Mouse (Mus musculus) neural tube, embryonic 13.5 days (tissue): ENCODE data around the gene Ptrh2. TPM values are rescaled to one million over a fixed set of nuclear protein-coding genes. Genes with fewer than 3 reads are reported as not detected.

Source experiments
- ATAC-seq: fragments of 200-750 bp; cut with Nextera tagmentation; 2 replicates; pipeline ENCODE4 v1.8.0; 2017; ENCODE audit warnings: low read depth, mild to moderate bottlenecking, moderate TSS enrichment, moderate library complexity
- H3K27ac ChIP-seq: fragments of 300-500 bp; sonication (generic); replicated peaks from 2 replicates; pipeline ENCODE4 v1.5.1; 2015; ENCODE audit warnings: moderate library complexity, mild to moderate bottlenecking, inconsistent platforms
- H3K27me3 ChIP-seq: fragments of 300-500 bp; sonication (generic); 2 replicates; pipeline ENCODE4 v1.6.1; 2015; ENCODE audit warnings: mild to moderate bottlenecking, inconsistent platforms
- H3K36me3 ChIP-seq: fragments of 300-500 bp; sonication (generic); 2 replicates; pipeline ENCODE4 v1.6.1; 2015; ENCODE audit warnings: mild to moderate bottlenecking, inconsistent platforms
- H3K4me1 ChIP-seq: fragments of 300-500 bp; sonication (generic); replicated peaks from 2 replicates; pipeline ENCODE4 v1.6.1; 2015; ENCODE audit warnings: inconsistent platforms
- H3K4me2 ChIP-seq: fragments of 300-500 bp; sonication (generic); 2 replicates; pipeline ENCODE4 v1.6.1; 2015; ENCODE audit warnings: inconsistent platforms, mild to moderate bottlenecking, moderate library complexity
- H3K4me3 ChIP-seq: fragments of 300-500 bp; sonication (generic); 2 replicates; pipeline ENCODE4 v1.5.1; 2015; ENCODE audit warnings: mild to moderate bottlenecking, inconsistent platforms
- H3K9ac ChIP-seq: fragments of 300-500 bp; sonication (generic); 2 replicates; pipeline ENCODE4 v1.6.1; 2015; ENCODE audit warnings: moderate library complexity, mild to moderate bottlenecking, inconsistent platforms
- H3K9me3 ChIP-seq: fragments of 300-500 bp; sonication (generic); 2 replicates; pipeline ENCODE4 v1.6.1; 2016; ENCODE audit warnings: inconsistent platforms
- WGBS: fragments of 180-500 bp; shearing (Covaris S2); methylation state at CpG from one replicate; pipeline ENCODE4 v1.1.7; 2015; 5-methylcytosine and 5-hydroxymethylcytosine counted together
- polyA plus RNA-seq: library from polyadenylated mRNA; unstranded; fragments of >200 nt; fragmentation: Nextera tagmentation; extraction: Ambion mirVana; gene quantifications from 2 replicates; pipeline ENCODE4 v1.2.1, GENCODE M21; 2015

Ptrh2 gene
- polyA plus RNA-seq, 1 experiment from 2014 or later = 30.2 TPM

DNA sequence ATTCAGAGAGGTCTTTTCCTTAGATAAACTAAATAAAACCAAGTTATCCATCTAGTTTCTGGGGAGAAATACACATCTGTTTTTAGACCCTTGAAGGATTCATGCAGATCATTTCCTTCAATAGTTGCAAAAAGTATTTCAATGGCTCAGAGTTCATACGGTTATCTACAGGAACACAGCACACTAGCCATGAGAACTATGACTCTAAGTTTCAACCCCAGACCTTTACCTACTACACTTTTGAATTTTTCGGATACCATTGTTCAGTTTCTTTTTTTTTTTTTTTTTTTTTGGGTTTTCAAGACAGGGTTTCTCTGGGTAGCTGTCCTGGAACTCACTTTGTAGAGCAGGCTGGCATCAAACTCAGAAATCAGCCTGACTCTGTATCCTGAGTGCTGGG lies 55.7 kb downstream of the Ptrh2 start:
- no peak for ATAC-seq
- no peak overlapping the region for H3K4me2 ChIP-seq
- H3K9ac ChIP-seq = no peak overlapping the region
- H3K36me3 ChIP-seq = peaks cover 14% of the 10 kb centered on the region
- H3K27me3 ChIP-seq = no peaks in the 10 kb centered on the region
- H3K9me3 ChIP-seq = no peaks in the 10 kb centered on the region
- no peaks in the 10 kb centered on the region for H3K4me1 ChIP-seq
- H3K4me3 ChIP-seq = no peak overlapping the region
- 98% methylated on average over 2 of the region's 2 CpGs for WGBS
- no peak overlapping the region for H3K27ac ChIP-seq

DNA sequence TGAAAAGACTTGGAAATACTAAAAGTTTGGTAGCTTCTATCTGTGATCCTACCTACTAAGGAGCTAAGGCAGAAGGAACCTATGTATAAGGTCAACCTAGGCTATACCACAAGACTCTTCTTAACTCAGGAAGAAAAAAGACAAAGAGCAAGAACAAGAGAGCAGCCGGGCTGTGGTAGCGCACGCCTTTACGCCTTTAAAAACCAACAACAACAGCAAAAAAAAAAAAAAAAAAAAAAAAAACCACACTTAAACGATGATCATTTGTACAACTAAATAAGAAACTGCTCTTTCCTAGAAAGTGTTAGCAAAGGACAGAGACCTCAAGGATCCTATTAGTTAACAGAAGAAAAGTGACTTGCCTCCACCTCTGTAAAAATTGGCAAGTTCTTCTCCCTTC lies 57.7 kb downstream of the Ptrh2 start:
- H3K9ac ChIP-seq = no peak overlapping the region
- no peak for ATAC-seq
- no peak overlapping the region for H3K27ac ChIP-seq
- no peaks in the 10 kb centered on the region for H3K9me3 ChIP-seq
- WGBS = 96% methylated on average over 5 of the region's 5 CpGs
- no peak overlapping the region for H3K4me2 ChIP-seq
- H3K27me3 ChIP-seq = no peaks in the 10 kb centered on the region
- H3K36me3 ChIP-seq = no peaks in the 10 kb centered on the region
- peaks cover 6% of the 10 kb centered on the region for H3K4me1 ChIP-seq
- H3K4me3 ChIP-seq = no peak overlapping the region

Other genes with a start within 250 kb of the Ptrh2 start
- gene Rnft1, start 199.3 kb upstream of the Ptrh2 start, polyA plus RNA-seq = 16.6 and 20.4 TPM in 2 replicates
- gene Rps6kb1, start 139.2 kb upstream of the Ptrh2 start, polyA plus RNA-seq = 54.8 and 62.7 TPM in 2 replicates
- gene Tubd1, start 139.0 kb upstream of the Ptrh2 start, polyA plus RNA-seq = 7.8 and 8.6 TPM in 2 replicates
- gene Vmp1, start 149 bp upstream of the Ptrh2 start, polyA plus RNA-seq = 108 and 121 TPM in 2 replicates
- 140 and 158 TPM in 2 replicates for gene Cltc, start 73.6 kb downstream of the Ptrh2 start, polyA plus RNA-seq
- 24.2 and 27.8 TPM in 2 replicates for gene Dhx40, start 123.8 kb downstream of the Ptrh2 start, polyA plus RNA-seq